Mouse (Mus musculus) spleen, postnatal 4 days (tissue): ENCODE measurements around the gene Mt1.
A peak's percentile ranks its signal among the peaks of the same experiment; 100 is the strongest.
"Not testable (repeated sequence)": the region's sequence is repeated elsewhere in the genome, so short reads cannot be mapped to it uniquely, and the experiment has no call there.

Experiments
- DNase-seq, 2 experiments: peaks; one replicate each; pipeline ENCODE4 v3.0.0; 2022; ENCODE audit warnings: low spot score in 2 of 2

Gene Mt1

GRCm38 (mm10) chr8:94178857-94179712, at the start of gene Mt1:
TSS of gene Mt1 (plus strand) at chr8:94179082.
- peak; percentile 90 to 92 for DNase-seq

- no peak for DNase-seq
These were observed 49.6 kb upstream of the Mt1 start for GRCm38 (mm10) chr8:94129133-94129789.

- DNase-seq: no peak
These were observed 48.8 kb upstream of the Mt1 start for GRCm38 (mm10) chr8:94130126-94130525.

- DNase-seq: no peak
These were observed 46.8 kb upstream of the Mt1 start for GRCm38 (mm10) chr8:94132096-94132495.

DNA sequence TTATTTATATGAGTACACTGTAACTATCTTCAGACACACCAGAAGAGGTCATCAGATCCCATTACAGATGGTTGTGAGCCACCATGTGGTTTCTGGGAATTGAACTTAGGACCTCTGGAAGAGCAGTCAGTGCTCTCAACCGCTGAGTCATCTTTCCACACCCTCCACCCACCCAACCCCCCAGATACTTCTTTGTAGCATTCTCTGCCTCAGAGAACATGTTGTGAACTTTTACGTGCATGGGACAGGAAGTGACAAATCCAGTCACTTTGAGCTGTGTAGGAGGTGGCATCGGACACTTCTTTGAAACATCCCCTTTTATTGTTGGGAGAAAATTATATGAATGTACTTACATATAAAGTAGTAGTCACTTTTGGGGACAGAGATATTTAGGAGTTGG, 44.3 kb upstream of the Mt1 start:
- not testable (repeated sequence) for DNase-seq

- DNase-seq: no peak
These were observed 43.3 kb upstream of the Mt1 start for GRCm38 (mm10) chr8:94135556-94135955.

DNA sequence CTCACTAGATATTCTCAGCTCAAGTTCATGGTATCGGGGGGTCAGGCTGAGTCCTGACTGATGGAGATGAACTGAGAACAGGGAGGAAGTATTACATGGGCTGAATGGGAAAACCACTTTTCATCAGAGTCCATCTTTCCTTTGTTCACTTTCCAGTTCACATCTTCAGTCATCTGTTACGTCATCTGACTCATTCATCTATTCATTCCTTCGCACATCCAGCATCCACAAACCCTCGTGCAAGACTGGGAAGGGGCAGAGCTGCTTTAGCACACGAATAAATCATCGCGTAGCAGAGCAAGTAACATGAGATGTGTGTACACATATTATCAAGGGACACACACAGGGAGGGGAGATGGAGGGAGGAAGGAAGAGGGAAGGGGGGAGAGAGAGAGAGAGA, 42.7 kb upstream of the Mt1 start:
- DNase-seq: no peak

GRCm38 (mm10) chr8:94136933-94137332, 41.9 kb upstream of the Mt1 start, which contains the start of gene Mt4:
TSS of gene Mt4 (plus strand) at chr8:94137197.
- DNase-seq: no peak

- no peak for DNase-seq
These were observed 38.6 kb upstream of the Mt1 start for GRCm38 (mm10) chr8:94140266-94140795.

- no peak for DNase-seq
These were observed 30.6 kb upstream of the Mt1 start for GRCm38 (mm10) chr8:94148236-94148635.

DNA sequence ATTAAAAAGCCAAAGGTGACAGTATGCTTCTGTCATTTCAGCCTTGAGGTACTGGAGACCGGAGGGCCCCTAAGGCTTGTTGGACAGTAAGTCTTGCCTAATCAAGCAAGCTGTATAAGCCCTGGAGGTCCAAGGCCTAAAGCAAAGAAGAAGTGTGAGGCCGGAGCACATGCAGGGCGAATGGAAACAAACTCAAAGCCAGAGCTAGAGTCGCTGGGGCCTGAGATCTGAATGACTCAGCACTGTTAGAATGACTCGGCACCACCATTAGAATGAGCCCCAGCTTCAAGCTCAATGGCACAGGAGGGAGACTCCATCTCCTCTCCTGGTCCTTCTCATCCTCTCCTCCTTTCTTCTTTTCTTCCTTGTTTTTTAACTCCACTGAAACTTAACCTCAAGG, 28.0 kb upstream of the Mt1 start:
- no peak for DNase-seq

GRCm38 (mm10) chr8:94152513-94153300, 26.2 kb upstream of the Mt1 start, which contains the start of gene Mt3:
TSS of gene Mt3 (plus strand) at chr8:94152607.
- DNase-seq: no peak

DNA sequence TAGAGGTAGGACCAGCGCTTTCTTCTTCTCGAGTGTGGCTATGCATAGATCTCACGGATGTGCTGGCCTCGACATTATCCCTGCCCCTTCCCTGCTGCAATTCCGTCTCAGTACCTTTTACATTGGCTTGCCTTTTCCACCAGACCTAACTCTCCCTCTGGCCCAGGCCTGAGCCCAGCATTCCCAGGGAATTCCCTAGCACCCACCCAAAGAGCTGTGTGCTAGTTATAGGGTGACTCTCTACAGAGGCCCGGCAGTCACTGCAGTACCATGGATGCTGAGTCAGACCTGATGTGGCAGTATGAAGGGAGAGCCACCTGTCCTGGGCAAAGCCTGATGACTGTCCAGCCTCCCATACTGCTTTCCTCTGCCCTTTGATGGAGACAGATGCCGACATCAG, 25.4 kb upstream of the Mt1 start:
- no peak for DNase-seq

DNA sequence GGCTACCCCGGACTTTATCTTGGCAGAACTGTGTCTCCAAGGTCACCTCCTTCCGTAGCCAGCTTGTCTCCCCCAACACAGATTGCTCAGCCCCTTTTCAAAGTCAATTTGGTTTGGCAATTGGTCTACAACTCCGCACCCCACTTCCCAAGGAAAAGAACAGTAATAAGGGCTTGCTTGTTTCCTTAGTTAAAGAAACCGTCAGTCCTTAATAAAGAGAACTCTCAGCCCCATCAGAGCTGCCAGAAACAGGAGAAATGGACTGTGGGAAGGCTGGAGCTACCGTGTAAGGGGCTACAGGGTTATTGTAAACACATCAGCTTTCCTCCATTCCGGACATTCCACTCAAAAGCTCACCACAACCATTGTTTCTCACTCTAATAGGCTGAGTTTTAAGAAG, 24.3 kb upstream of the Mt1 start:
- DNase-seq: no peak

- DNase-seq: no peak
These were observed 22.8 kb upstream of the Mt1 start for GRCm38 (mm10) chr8:94156092-94156491.

- DNase-seq: not testable (repeated sequence)
These were observed 13.1 kb upstream of the Mt1 start for GRCm38 (mm10) chr8:94165772-94166171.

- DNase-seq: peak; percentile 87 to 96
These were observed 11.6 kb upstream of the Mt1 start for GRCm38 (mm10) chr8:94167244-94167643.

- DNase-seq: peak; percentile 36 to 62
These were observed 9.3 kb upstream of the Mt1 start for GRCm38 (mm10) chr8:94169547-94169946.

DNA sequence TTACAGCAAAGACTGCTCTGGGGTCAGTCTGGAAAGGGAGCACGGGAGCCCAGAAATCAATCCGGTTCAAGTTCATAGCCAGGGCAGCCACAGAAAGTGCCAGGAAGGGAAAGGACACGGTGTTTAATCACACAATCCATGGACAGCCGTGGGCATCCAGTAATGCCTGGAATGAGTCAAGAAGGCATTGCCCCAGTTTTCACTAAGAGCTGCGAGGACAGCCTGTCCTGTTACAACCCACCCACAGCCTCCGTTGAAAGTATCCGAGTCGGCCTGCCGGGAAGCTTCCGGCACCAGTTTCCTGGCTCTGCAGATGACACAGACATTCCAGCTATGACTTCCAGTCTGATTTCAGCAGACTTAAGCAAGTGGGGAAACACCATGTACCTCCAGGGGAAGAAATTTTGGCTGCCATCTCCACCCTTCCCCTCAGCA, 7.5 kb upstream of the Mt1 start:
- DNase-seq: peak in 1 of 2 experiments; percentile 69

DNA sequence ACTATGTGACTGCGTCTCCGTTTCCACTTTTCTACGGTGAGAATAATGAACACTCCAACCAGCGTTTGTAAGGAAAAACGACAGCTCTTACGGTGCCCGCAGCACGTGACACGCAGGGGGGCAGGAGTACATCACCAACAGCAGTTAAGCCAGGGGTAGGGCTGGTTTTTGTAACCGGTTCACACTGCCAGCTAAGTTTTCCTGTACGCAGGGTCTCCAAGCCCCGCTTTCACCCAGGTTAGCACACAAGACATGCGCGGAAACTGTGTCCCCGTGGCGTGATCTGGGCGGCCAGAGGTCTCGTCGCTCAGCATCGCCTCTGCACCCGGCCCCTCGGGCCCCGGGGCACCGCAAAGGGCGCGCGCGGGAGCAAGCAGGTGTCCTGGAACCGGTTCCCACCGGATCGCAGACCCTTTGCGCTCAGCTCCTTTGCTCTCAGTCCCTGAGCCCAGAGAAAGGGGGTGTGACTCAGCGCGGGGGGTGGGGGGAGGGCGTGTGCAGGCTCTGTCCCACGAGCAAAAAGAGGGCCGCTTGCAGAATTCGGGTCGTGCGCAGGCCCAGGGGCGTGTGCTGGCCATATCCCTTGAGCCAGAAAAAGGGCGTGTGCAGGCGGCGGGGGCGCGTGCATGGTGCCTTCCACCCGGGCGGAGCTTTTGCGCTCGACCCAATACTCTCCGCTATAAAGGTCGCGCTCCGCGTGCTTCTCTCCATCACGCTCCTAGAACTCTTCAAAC, 6.6 kb upstream of the Mt1 start, which contains the start of gene Mt2:
Mt2 (plus strand) TSS at position 590 of the 734 bp plus-strand sequence.
- peak; percentile 91 to 92 for DNase-seq
